Comparison of ENCODE assay signal across 8 mouse cellular contexts in genomic region chr6:148211391-148211876, GRCm38 (mm10). TPM values are rescaled to one million over a fixed set of nuclear protein-coding genes. Genes with fewer than 3 reads are reported as not detected.
DNase-seq lines count a peak whose midpoint lies in the region; ATAC-seq lines count a peak whose summit lies in the region.

No protein-coding gene starts in this region.

- H3K36me3 ChIP-seq in hindbrain, embryonic 11.5 days (ENCODE audit: control insufficient read depth, insufficient read depth, low read length): no peaks in the 10 kb centered on the region
- H3K36me3 ChIP-seq in megakaryocyte, embryonic 14.5 days (replicated peaks; ENCODE audit: low read length): peaks cover 29% of the 10 kb centered on the region

- ATAC-seq in hindbrain, embryonic 11.5 days (ENCODE audit: low FRiP score): peak; percentile 71; the same call in 1 of the 2 replicates

- no peaks in the 10 kb centered on the region for H3K27me3 ChIP-seq in hindbrain, embryonic 11.5 days (ENCODE audit: control insufficient read depth, insufficient read depth, low read length)
- H3K27me3 ChIP-seq in megakaryocyte, embryonic 14.5 days (replicated peaks): no peaks in the 10 kb centered on the region

- H3K9me3 ChIP-seq in hindbrain, embryonic 11.5 days (ENCODE audit: control insufficient read depth, low read length): no peaks in the 10 kb centered on the region
- no peaks in the 10 kb centered on the region for H3K9me3 ChIP-seq in megakaryocyte, embryonic 14.5 days

- peak overlapping the region; percentile 93 for H3K9ac ChIP-seq in hindbrain, embryonic 11.5 days (ENCODE audit: low read depth, low read length)

- H3K4me3 ChIP-seq in hindbrain, embryonic 11.5 days (ENCODE audit: low read depth, low read length): peak overlapping the region; percentile 75
- H3K4me3 ChIP-seq in megakaryocyte, embryonic 14.5 days (replicated peaks): peak overlapping the region; percentile 92

- no peaks in the 10 kb centered on the region for H3K4me1 ChIP-seq in hindbrain, embryonic 11.5 days (replicated peaks; ENCODE audit: control insufficient read depth, insufficient read depth, low read length)
- peaks cover 68% of the 10 kb centered on the region for H3K4me1 ChIP-seq in megakaryocyte, embryonic 14.5 days

- 2% methylated on average over 51 of the region's 51 CpGs for WGBS in hindbrain, embryonic 11.5 days

- H3K4me2 ChIP-seq in hindbrain, embryonic 11.5 days (replicated peaks; ENCODE audit: low read depth, low read length): peak overlapping the region; percentile 48

- DNase-seq in embryo, embryonic 10 days (ENCODE audit: low spot score): peak; percentile 43
- no peak for DNase-seq in embryo, embryonic 9.5 days (ENCODE audit: extremely low spot score)
- DNase-seq in right cerebral cortex, postnatal 14 days: peak; percentile 33
- DNase-seq in right cerebral cortex, adult 18-20 months: no peak
- DNase-seq in hindbrain, embryonic 11.5 days (ENCODE audit: low spot score): no peak
- DNase-seq in thymus, adult 18-20 months: no peak
- DNase-seq in adrenal gland, postnatal 14 days: no peak

- H3K27ac ChIP-seq in hindbrain, embryonic 11.5 days (ENCODE audit: low read depth, low read length): peak overlapping the region; percentile 87

RNA-seq across cellular contexts. Expression of gene Ergic2, which starts 0.7 kb away (rescaled TPM):
- 229 and 261 TPM in 2 replicates for polyA plus RNA-seq in hindbrain, embryonic 11.5 days (2014; fragmentation: Nextera tagmentation; extraction: Ambion mirVana)
- polyA plus RNA-seq in megakaryocyte, embryonic 14.5 days (2012; ENCODE audit: insufficient read depth, low replicate concordance): 7.0 TPM in 1 of 2 replicates, not detected in the other
- 76.8 and 81.0 TPM in 2 replicates for total RNA-seq in adrenal gland, postnatal 14 days (2021)

Comparison
In these comparisons a context has a peak if more than half of its experiments do, and no peak if none do; other contexts are left out.
1. DNase-seq: peak in embryo, embryonic 10 days (single experiment) and right cerebral cortex, postnatal 14 days (single experiment); none in embryo, embryonic 9.5 days (single experiment), right cerebral cortex, adult 18-20 months (single experiment), hindbrain, embryonic 11.5 days (single experiment), thymus, adult 18-20 months (0 of 2) and adrenal gland, postnatal 14 days (single experiment).
2. RNA of gene Ergic2, which starts 0.7 kb away (polyA plus RNA-seq): 229 to 261 TPM in hindbrain, embryonic 11.5 days; 7.0 TPM in megakaryocyte, embryonic 14.5 days; every median in the first group is over 10 times any median in the second.